Mouse (Mus musculus): Measurements from ENCODE around the gene Gm10188. TPM values are rescaled to one million over a fixed set of nuclear protein-coding genes. Genes with fewer than 3 reads are reported as not detected.

Gene Gm10188
- polyA plus RNA-seq, 1 experiment from 2014 or later = not detected

DNA sequence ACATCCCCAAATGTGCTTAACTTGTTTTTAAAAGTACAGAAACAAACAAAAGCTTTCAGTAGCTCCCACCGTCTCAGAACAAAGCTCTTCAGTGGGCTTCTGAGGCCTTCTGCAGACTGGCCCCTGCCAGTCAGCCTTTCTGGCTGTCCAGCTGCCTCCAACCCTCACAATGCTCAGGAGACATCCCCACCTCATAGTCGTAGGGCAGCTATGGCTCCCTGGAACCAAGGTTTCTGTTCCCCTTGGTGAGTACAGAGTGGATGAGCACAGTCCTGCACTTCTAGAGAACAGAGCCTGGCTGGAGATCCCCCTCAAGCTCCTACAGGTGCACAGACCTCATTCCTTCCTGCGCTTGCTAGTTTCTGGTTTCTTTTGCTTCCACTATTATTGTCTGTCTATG lies 13.3 kb downstream of the Gm10188 start:
- ATAC-seq (ENCODE audit: insufficient number of reproducible peaks, low FRiP score, low TSS enrichment, low read depth) = no peak
- 50% methylated on average over 3 of the region's 3 CpGs for WGBS

GRCm38 (mm10) chr1:132213076-132213475 lies 16.5 kb downstream of the Gm10188 start:
- ATAC-seq (ENCODE audit: insufficient number of reproducible peaks, low FRiP score, low TSS enrichment, low read depth) = no peak
- WGBS = 42% methylated on average over 6 of the region's 6 CpGs
- Histone ChIP-seq H3K9me3 (no peaks in the 10 kb centered on the region), H3K4me2 (no peak overlapping the region), H3K27me3 (peaks cover 20% of the 10 kb centered on the region), H3K27ac (no peak overlapping the region), H3K4me1 (peaks cover 23% of the 10 kb centered on the region), H3K4me3 (no peak overlapping the region), H3K9ac (no peak overlapping the region), H3K36me3 (no peaks in the 10 kb centered on the region)

More for the DNA sequence above, 13.3 kb downstream of the Gm10188 start:
- no peaks in the 10 kb centered on the region for H3K36me3 ChIP-seq
- no peak overlapping the region for H3K4me2 ChIP-seq
- no peak overlapping the region for H3K4me3 ChIP-seq
- no peak overlapping the region for H3K9ac ChIP-seq
- H3K27me3 ChIP-seq = peaks cover 26% of the 10 kb centered on the region
- no peaks in the 10 kb centered on the region for H3K9me3 ChIP-seq
- H3K4me1 ChIP-seq = peaks cover 12% of the 10 kb centered on the region; the same call in 1 of the 2 replicates
- H3K27ac ChIP-seq = no peak overlapping the region

DNA sequence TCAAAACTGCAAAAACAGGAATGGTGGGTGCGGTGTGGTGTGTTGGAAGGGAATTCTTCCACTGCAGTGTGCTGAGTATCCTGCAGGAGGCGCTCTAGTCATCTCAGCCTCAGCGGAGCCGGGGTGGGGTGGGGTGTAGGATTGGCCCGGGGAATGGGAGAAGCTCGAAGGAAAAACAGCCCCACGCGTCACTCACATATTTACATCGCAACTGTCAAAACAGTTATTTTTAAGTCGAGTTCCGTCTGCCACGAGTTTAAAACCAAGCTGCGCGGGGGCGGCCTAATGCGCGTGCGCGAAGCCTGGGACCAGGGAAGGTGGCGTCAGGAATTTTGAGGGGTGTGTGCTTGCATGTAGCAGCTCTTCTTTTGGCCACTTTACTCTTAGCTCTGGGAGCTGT lies 17.3 kb downstream of the Gm10188 start:
- H3K27ac ChIP-seq = no peak overlapping the region
- H3K27me3 ChIP-seq = peaks cover 20% of the 10 kb centered on the region
- WGBS = 4% methylated on average over 20 of the region's 20 CpGs
- H3K9me3 ChIP-seq = no peaks in the 10 kb centered on the region
- no peaks in the 10 kb centered on the region for H3K36me3 ChIP-seq
- H3K4me3 ChIP-seq = peak overlapping the region; percentile 34
- peaks cover 27% of the 10 kb centered on the region for H3K4me1 ChIP-seq
- peak overlapping the region; percentile 40 for H3K4me2 ChIP-seq
- no peak for ATAC-seq (ENCODE audit: insufficient number of reproducible peaks, low FRiP score, low TSS enrichment, low read depth)
- no peak overlapping the region for H3K9ac ChIP-seq

DNA sequence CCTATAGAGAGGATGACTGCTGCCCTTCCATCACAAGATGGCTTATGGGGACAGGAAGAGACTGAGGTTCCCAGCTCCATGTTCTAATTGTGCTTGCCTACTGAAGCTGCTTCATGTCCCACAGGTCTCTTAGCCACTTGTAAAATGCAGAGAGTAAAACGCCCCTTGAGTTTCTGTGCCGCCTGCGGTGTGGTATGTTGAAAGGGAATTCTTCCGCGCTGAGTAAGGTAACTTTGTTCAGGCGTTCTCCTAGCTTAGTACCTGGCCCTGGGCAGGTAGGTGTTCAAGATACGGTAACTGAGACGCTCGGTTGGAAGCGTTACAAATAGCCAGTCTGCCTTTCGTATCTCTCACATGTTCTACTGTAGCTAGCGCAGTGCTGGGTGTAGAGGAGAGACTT lies 17.9 kb downstream of the Gm10188 start:
- Histone ChIP-seq H3K4me2 (peak overlapping the region; percentile 40), H3K36me3 (no peaks in the 10 kb centered on the region), H3K4me1 (peaks cover 27% of the 10 kb centered on the region), H3K27ac (no peak overlapping the region), H3K9me3 (no peaks in the 10 kb centered on the region), H3K4me3 (peak overlapping the region; percentile 34; the same call in 1 of the 2 replicates), H3K9ac (no peak overlapping the region), H3K27me3 (peaks cover 20% of the 10 kb centered on the region)
- ATAC-seq (ENCODE audit: insufficient number of reproducible peaks, low FRiP score, low TSS enrichment, low read depth) = no peak
- 34% methylated on average over 12 of the region's 12 CpGs for WGBS

- Histone ChIP-seq H3K36me3 (no peaks in the 10 kb centered on the region), H3K4me2 (no peak overlapping the region), H3K4me3 (no peak overlapping the region), H3K9me3 (no peaks in the 10 kb centered on the region), H3K9ac (no peak overlapping the region), H3K4me1 (peaks cover 27% of the 10 kb centered on the region), H3K27ac (no peak overlapping the region), H3K27me3 (peaks cover 20% of the 10 kb centered on the region)
- ATAC-seq (ENCODE audit: insufficient number of reproducible peaks, low FRiP score, low TSS enrichment, low read depth) = no peak
- WGBS = 16% methylated on average over 7 of the region's 7 CpGs
These were observed 18.6 kb downstream of the Gm10188 start for GRCm38 (mm10) chr1:132210922-132211321.

DNA sequence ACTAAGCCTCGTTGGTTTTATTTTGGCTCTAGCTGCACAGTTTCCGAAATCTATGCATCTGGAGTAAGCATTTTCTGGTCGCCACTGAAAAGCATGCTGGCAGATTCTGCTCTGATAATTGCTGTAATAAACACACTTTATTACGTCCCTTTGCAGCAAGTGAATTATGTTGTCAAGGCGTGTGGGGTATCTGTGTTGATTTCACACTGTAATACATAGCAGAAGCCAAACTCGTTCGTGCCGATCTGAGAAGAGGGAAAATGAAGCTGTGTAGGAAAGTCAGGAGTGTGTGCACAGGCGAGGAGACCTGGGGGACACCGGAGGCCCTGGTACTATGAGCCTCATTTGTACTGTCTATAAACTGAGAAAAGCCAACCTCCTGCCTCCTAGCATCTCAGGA lies 20.2 kb downstream of the Gm10188 start:
- Histone ChIP-seq H3K4me2 (no peak overlapping the region), H3K27me3 (peaks cover 20% of the 10 kb centered on the region), H3K4me1 (peaks cover 27% of the 10 kb centered on the region), H3K36me3 (no peaks in the 10 kb centered on the region), H3K9me3 (no peaks in the 10 kb centered on the region), H3K4me3 (no peak overlapping the region), H3K27ac (no peak overlapping the region), H3K9ac (no peak overlapping the region)
- ATAC-seq (ENCODE audit: insufficient number of reproducible peaks, low FRiP score, low TSS enrichment, low read depth) = no peak
- 26% methylated on average over 10 of the region's 10 CpGs for WGBS

GRCm38 (mm10) chr1:132208154-132208553 lies 21.4 kb downstream of the Gm10188 start:
- WGBS = 12% methylated on average over 4 of the region's 4 CpGs
- H3K4me2 ChIP-seq = no peak overlapping the region
- H3K9me3 ChIP-seq = no peaks in the 10 kb centered on the region
- H3K27ac ChIP-seq = no peak overlapping the region
- ATAC-seq (ENCODE audit: insufficient number of reproducible peaks, low FRiP score, low TSS enrichment, low read depth) = no peak
- H3K36me3 ChIP-seq = no peaks in the 10 kb centered on the region
- peaks cover 18% of the 10 kb centered on the region for H3K27me3 ChIP-seq
- H3K9ac ChIP-seq = no peak overlapping the region
- no peak overlapping the region for H3K4me3 ChIP-seq
- peaks cover 27% of the 10 kb centered on the region for H3K4me1 ChIP-seq

DNA sequence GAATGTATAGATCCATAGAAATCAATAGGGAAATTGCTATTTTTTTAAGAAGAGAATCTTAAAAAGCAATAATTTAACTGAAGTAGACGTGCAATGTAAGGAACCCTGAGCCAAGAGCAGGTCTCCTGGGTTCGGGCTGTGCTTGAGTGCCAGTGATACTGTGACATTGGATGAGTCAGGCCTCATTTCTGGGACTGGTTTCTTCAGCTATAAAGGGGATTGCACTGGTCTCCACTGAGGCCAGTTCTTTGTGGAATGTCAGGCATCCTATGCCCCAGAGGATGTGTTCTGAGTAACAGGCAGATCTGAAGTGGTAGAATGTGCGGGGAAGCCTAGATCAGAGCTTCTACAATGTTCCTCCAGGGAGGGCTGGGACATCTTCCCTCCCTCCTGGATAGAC lies 22.7 kb downstream of the Gm10188 start:
- H3K27me3 ChIP-seq = peaks cover 8% of the 10 kb centered on the region; the same call in 1 of the 2 replicates
- peaks cover 19% of the 10 kb centered on the region for H3K4me1 ChIP-seq
- H3K4me2 ChIP-seq = no peak overlapping the region
- 70% methylated on average over 3 of the region's 3 CpGs for WGBS
- no peak overlapping the region for H3K27ac ChIP-seq
- ATAC-seq (ENCODE audit: insufficient number of reproducible peaks, low FRiP score, low TSS enrichment, low read depth) = no peak
- H3K4me3 ChIP-seq = no peak overlapping the region
- H3K9ac ChIP-seq = no peak overlapping the region
- H3K36me3 ChIP-seq = no peaks in the 10 kb centered on the region
- no peaks in the 10 kb centered on the region for H3K9me3 ChIP-seq

GRCm38 (mm10) chr1:132205958-132206357 lies 23.6 kb downstream of the Gm10188 start:
- ATAC-seq (ENCODE audit: insufficient number of reproducible peaks, low FRiP score, low TSS enrichment, low read depth) = no peak
- Histone ChIP-seq H3K36me3 (no peaks in the 10 kb centered on the region), H3K27ac (no peak overlapping the region), H3K9ac (no peak overlapping the region), H3K9me3 (no peaks in the 10 kb centered on the region), H3K4me2 (no peak overlapping the region), H3K4me1 (peaks cover 20% of the 10 kb centered on the region), H3K4me3 (no peak overlapping the region), H3K27me3 (no peaks in the 10 kb centered on the region; the same call in 1 of the 2 replicates)
- WGBS = 65% methylated on average over 5 of the region's 5 CpGs

- no peaks in the 10 kb centered on the region for H3K9me3 ChIP-seq
- 91% methylated on average over 5 of the region's 5 CpGs for WGBS
- no peaks in the 10 kb centered on the region for H3K36me3 ChIP-seq
- H3K9ac ChIP-seq = no peak overlapping the region
- H3K4me1 ChIP-seq = peaks cover 24% of the 10 kb centered on the region
- ATAC-seq (ENCODE audit: insufficient number of reproducible peaks, low FRiP score, low TSS enrichment, low read depth) = no peak
- peaks cover 3% of the 10 kb centered on the region; the same call in 1 of the 2 replicates for H3K27me3 ChIP-seq
- H3K4me2 ChIP-seq = no peak overlapping the region
- no peak overlapping the region for H3K27ac ChIP-seq
- no peak overlapping the region for H3K4me3 ChIP-seq
These were observed 26.8 kb downstream of the Gm10188 start for GRCm38 (mm10) chr1:132202771-132203170.

GRCm38 (mm10) chr1:132201936-132202335 lies 27.6 kb downstream of the Gm10188 start:
- Histone ChIP-seq H3K4me2 (peak overlapping the region; percentile 41; the same call in 1 of the 2 replicates), H3K4me3 (no peak overlapping the region), H3K9me3 (no peaks in the 10 kb centered on the region), H3K4me1 (peaks cover 24% of the 10 kb centered on the region), H3K27ac (no peak overlapping the region), H3K36me3 (no peaks in the 10 kb centered on the region), H3K9ac (no peak overlapping the region), H3K27me3 (peaks cover 3% of the 10 kb centered on the region; the same call in 1 of the 2 replicates)
- no peak for ATAC-seq (ENCODE audit: insufficient number of reproducible peaks, low FRiP score, low TSS enrichment, low read depth)
- 68% methylated on average over 2 of the region's 2 CpGs for WGBS

DNA sequence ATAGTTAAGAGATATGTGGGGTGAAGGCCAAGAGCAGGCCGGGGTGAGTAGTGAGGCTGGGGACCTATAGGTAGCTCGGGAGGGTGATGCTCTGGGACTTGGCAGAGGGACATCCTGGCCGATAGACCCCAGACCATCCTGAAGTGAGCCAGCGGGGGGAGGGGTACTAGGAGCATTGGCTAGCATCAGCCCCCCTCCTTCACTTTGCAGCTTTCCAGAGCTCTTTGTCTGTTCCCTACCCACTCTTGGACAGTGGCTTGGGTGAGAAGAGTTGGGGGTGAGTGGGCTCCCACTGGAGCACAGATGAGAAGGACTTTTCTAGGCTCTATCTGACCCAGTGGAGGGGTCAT lies 28.1 kb downstream of the Gm10188 start:
- WGBS = 32% methylated on average over 4 of the region's 4 CpGs
- no peak overlapping the region for H3K9ac ChIP-seq

More for the DNA sequence above, 28.1 kb downstream of the Gm10188 start:
- Histone ChIP-seq H3K4me2 (peak overlapping the region; percentile 41; the same call in 1 of the 2 replicates), H3K9me3 (no peaks in the 10 kb centered on the region), H3K27me3 (peaks cover 3% of the 10 kb centered on the region; the same call in 1 of the 2 replicates), H3K4me1 (peaks cover 26% of the 10 kb centered on the region), H3K4me3 (peak overlapping the region; percentile 33), H3K27ac (no peak overlapping the region), H3K36me3 (no peaks in the 10 kb centered on the region)
- no peak for ATAC-seq (ENCODE audit: insufficient number of reproducible peaks, low FRiP score, low TSS enrichment, low read depth)
